Mouse (Mus musculus) heart, adult 8-10 months (tissue): ENCODE measurements around the gene Pkd1. TPM values are rescaled to one million over a fixed set of nuclear protein-coding genes. Genes with fewer than 3 reads are reported as not detected.

Source experiments
- DNase-seq: peaks from one replicate; pipeline ENCODE4 v3.0.0; 2022; ENCODE audit warnings: low spot score
- microRNA-seq: library from miRNA; unstranded; fragments of <30 nt; microRNA quantifications from one replicate; pipeline ENCODE4 v1.2.0, GENCODE M21; 2022
- total RNA-seq, 4 experiments: library from RNA; stranded (reverse); gene quantifications; 2 replicates each; pipeline ENCODE4 v1.2.4; 2022

The Pkd1 gene
- total RNA-seq, 4 experiments from 2014 or later: 27.8 to 43.0 (median 34.9) TPM

DNA sequence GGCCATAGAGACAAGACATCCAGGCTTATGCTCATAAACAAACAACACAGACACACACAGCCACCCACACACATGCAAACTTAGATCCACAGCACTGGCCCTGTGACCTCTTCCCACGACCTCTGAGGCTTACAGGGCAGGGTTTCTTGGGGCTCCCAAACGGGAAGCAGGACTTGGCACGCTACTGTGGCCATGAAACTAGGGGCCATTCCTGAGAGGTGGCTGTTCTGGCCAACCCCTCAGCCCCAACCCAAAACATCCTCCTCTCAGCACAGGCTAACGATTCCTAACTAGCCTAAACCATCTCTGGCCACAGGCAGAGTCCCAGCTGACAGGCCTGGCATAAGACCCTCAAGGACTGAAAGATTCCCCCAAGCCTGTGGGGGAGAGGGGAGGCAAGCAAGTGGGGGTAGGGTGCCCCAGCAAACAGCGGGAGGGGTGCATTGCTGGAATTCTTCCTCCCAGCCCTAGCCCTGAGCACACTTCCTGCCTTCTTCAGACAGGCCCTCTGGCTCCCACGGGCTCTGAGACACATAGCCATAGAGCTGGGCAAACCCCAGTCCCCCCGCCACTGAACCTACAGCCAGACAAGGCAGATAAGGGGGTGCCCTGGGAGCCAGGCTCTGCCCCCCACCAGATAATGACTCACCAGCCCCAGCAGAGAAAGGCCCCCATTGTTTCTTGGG lies 94.5 kb downstream of the Pkd1 start:
- no peak for DNase-seq

DNA sequence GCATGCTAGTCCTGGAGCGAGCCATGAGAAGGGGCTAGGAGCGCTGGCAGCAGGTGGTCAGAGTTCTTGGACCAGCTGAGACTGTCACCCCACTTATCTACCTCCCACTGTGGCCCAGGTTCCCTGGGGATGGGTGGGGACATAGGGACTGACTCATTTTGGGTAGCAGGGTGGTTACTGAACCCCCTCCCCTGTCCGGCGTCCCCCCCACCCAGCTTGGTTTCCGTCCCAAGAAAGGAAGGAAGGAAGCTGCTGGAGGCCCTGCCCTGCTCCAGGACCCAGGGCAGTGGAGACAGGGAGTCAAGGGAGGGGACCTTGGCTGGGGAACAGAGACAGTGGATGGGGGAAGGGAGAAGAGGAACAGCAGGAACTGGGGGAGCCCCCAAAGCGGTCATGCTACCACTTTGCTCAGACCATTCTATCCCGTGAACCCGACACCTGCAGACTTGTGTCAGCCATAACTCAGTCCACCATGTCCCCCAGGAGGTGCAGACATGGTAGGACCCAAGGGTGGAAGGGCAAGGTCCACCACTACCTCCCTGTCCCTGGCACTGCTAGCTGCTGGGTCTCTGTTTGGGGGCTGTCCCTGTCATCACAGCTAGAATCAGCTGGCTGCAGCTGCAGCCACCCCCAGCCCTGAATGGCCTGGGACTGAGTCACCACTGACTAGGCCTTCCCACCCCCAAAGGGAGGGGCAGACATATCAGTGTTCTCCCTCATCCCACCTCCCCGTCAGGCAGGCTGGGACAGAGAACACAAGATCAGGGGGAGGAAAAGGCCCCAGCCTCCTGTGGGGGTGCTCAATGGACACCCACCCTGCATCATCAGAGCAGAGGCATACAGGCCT lies 95.5 kb downstream of the Pkd1 start:
- DNase-seq: peak; percentile 84

DNA sequence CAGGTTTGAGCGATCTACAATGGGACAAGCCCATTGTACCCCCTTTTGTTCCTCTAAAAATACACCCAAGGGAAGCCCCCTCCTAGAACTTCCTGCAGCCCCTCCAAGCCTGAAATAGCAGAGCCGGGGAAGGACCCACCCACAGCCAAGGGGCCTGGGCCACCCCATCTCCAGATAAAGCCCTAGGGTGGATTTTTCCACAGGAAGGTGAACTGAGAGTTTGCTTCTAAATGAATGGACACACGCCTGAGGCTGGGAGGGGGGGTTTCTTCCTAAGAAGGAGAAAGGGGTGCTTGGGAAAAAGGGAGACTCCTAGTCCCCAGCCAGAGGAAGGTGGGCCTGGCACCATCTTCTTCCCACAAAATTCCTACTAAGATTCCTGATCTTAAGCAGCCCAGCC lies 96.3 kb downstream of the Pkd1 start:
- DNase-seq: peak; percentile 83

Small RNA genes lying within 50 kb of the gene (microRNA-seq; reads per million reads assigned to microRNA genes)
- 2.8 reads per million, percentile 1 among the genes with 10 or more reads in this experiment for gene Gm24589

Other genes with a start within 250 kb of the Pkd1 start
- gene Abca17, start 198.8 kb upstream of the Pkd1 start, total RNA-seq: under 1 TPM in 1 of 4 experiments, not detected in 3; 0.06 TPM
- 10 to 100 TPM; 11.4 to 13.4 (median 13.2) TPM for gene Abca3, start 197.9 kb upstream of the Pkd1 start, total RNA-seq
- gene Rnps1, start 135.3 kb upstream of the Pkd1 start, total RNA-seq: 10 to 100 TPM; 59.7 to 61.4 (median 60.7) TPM
- gene Eci1, start 123.2 kb upstream of the Pkd1 start, total RNA-seq: 100 to 1,000 TPM; 455 to 534 (median 495) TPM
- gene Dnase1l2, start 106.7 kb upstream of the Pkd1 start, total RNA-seq: 1 to 10 TPM in 3 of 4 experiments, under 1 TPM in 1; 0.91 to 1.4 (median 1.1) TPM
- 10 to 100 TPM; 11.2 to 14.7 (median 11.9) TPM for gene E4f1, start 79.5 kb upstream of the Pkd1 start, total RNA-seq
- 10 to 100 TPM; 39.9 to 44.4 (median 41.4) TPM for gene Pgp, start 79.4 kb upstream of the Pkd1 start, total RNA-seq
- gene Bricd5, start 76.0 kb upstream of the Pkd1 start, total RNA-seq: under 1 TPM in 2 of 4 experiments, not detected in 2; 0.28 to 0.31 TPM
- gene Mlst8, start 70.8 kb upstream of the Pkd1 start, total RNA-seq: 10 to 100 TPM; 10.5 to 11.8 (median 11.0) TPM
- gene Caskin1, start 61.2 kb upstream of the Pkd1 start, total RNA-seq: under 1 TPM; 0.16 to 0.23 (median 0.19) TPM
- gene Traf7, start 21.9 kb upstream of the Pkd1 start, total RNA-seq: 10 to 100 TPM; 37.0 to 50.9 (median 42.7) TPM
- gene Rab26, start 15.6 kb upstream of the Pkd1 start, total RNA-seq: under 1 TPM in 3 of 4 experiments, not detected in 1; 0.23 to 0.50 (median 0.25) TPM
- 100 to 1,000 TPM; 123 to 135 (median 133) TPM for gene Tsc2, start 82.8 kb downstream of the Pkd1 start, total RNA-seq
- 1 to 10 TPM; 2.6 to 3.5 (median 2.8) TPM for gene Nthl1, start 82.8 kb downstream of the Pkd1 start, total RNA-seq
- gene Slc9a3r2, start 100.5 kb downstream of the Pkd1 start, total RNA-seq: 100 to 1,000 TPM in 2 of 4 experiments, 10 to 100 TPM in 2; 87.7 to 110 (median 101) TPM
- gene Npw, start 108.6 kb downstream of the Pkd1 start, total RNA-seq: not detected
- 10 to 100 TPM; 14.3 to 17.0 (median 15.9) TPM for gene Zfp598, start 119.9 kb downstream of the Pkd1 start, total RNA-seq
- gene Syngr3, start 140.1 kb downstream of the Pkd1 start, total RNA-seq: under 1 TPM in 2 of 4 experiments, not detected in 2; 0.14 to 0.24 TPM
- gene Gfer, start 146.3 kb downstream of the Pkd1 start, total RNA-seq: 10 to 100 TPM; 20.0 to 22.2 (median 21.1) TPM
- gene Noxo1, start 146.4 kb downstream of the Pkd1 start, total RNA-seq: under 1 TPM; 0.49 to 0.84 (median 0.58) TPM
- 10 to 100 TPM; 14.4 to 21.6 (median 17.3) TPM for gene Tbl3, start 157.8 kb downstream of the Pkd1 start, total RNA-seq
- gene Rnf151, start 168.2 kb downstream of the Pkd1 start, total RNA-seq: under 1 TPM in 1 of 4 experiments, not detected in 3; 0.23 TPM
- 100 to 1,000 TPM; 631 to 768 (median 679) TPM for gene Rps2, start 168.3 kb downstream of the Pkd1 start, total RNA-seq
- 1,000 to 10,000 TPM in 1 of 4 experiments, 100 to 1,000 TPM in 3; 975 to 1,073 (median 990) TPM for gene Ndufb10, start 174.6 kb downstream of the Pkd1 start, total RNA-seq
- gene Rpl3l, start 178.0 kb downstream of the Pkd1 start, total RNA-seq: 100 to 1,000 TPM; 389 to 453 (median 417) TPM
- 100 to 1,000 TPM; 172 to 208 (median 186) TPM for gene Msrb1, start 186.8 kb downstream of the Pkd1 start, total RNA-seq
- not detected for gene Hs3st6, start 203.2 kb downstream of the Pkd1 start, total RNA-seq